Mouse (Mus musculus) heart, postnatal 0 days (tissue): ENCODE measurements around the gene Map4k4.

Source experiments
- CTCF ChIP-seq: IDR thresholded peaks from 2 replicates; pipeline ENCODE4 v1.5.1; 2016; ENCODE audit warnings: antibody characterized with exemption, control low read depth, low read depth
- EP300 ChIP-seq: IDR thresholded peaks from 2 replicates; pipeline ENCODE4 v1.6.1; 2016; ENCODE audit warnings: antibody characterized with exemption, low read depth

GRCm38 (mm10) chr1:39895097-39895496 is 5.6 kb upstream of the Map4k4 start:
- no peak for TF ChIP-seq CTCF
- TF ChIP-seq EP300, result no peak
